Mouse (Mus musculus) heart, embryonic 15.5 days (tissue): Measurements from ENCODE around the gene St3gal5. TPM values are rescaled to one million over a fixed set of nuclear protein-coding genes. Genes with fewer than 3 reads are reported as not detected.

Experiments
- ATAC-seq: fragments of 200-750 bp; cut with Nextera tagmentation; replicated peaks from 2 replicates; pipeline ENCODE4 v1.8.0; 2017; ENCODE audit warnings: low read depth, moderate TSS enrichment; ENCODE audit not compliant: insufficient number of reproducible peaks, insufficient read depth, low FRiP score
- H3K27ac ChIP-seq: fragments of 300-500 bp; sonication (generic); 2 replicates; pipeline ENCODE4 v1.5.1; 2015; ENCODE audit warnings: mild to moderate bottlenecking, inconsistent platforms
- H3K27me3 ChIP-seq: fragments of 300-500 bp; sonication (generic); 2 replicates; pipeline ENCODE4 v1.6.1; 2015; ENCODE audit warnings: inconsistent platforms
- H3K36me3 ChIP-seq: fragments of 300-500 bp; sonication (generic); 2 replicates; pipeline ENCODE4 v1.6.1; 2015; ENCODE audit warnings: mild to moderate bottlenecking, inconsistent platforms
- H3K4me1 ChIP-seq: fragments of 300-500 bp; sonication (generic); replicated peaks from 2 replicates; pipeline ENCODE4 v1.6.1; 2015; ENCODE audit warnings: inconsistent platforms
- H3K4me2 ChIP-seq: fragments of 300-500 bp; sonication (generic); 2 replicates; pipeline ENCODE4 v1.6.1; 2015; ENCODE audit warnings: inconsistent platforms, mild to moderate bottlenecking, moderate library complexity
- H3K4me3 ChIP-seq: fragments of 300-500 bp; sonication (generic); 2 replicates; pipeline ENCODE4 v1.5.1; 2015; ENCODE audit warnings: mild to moderate bottlenecking, inconsistent platforms
- H3K9ac ChIP-seq: fragments of 300-500 bp; sonication (generic); 2 replicates; pipeline ENCODE4 v1.6.1; 2015; ENCODE audit warnings: mild to moderate bottlenecking, inconsistent platforms
- H3K9me3 ChIP-seq: fragments of 300-500 bp; sonication (generic); replicated peaks from 2 replicates; pipeline ENCODE4 v1.6.1; 2016; ENCODE audit warnings: inconsistent platforms
- WGBS: fragments of 180-500 bp; shearing (Covaris S2); methylation state at CpG from one replicate; pipeline ENCODE4 v1.1.7; 2015; ENCODE audit warnings: mixed read lengths; 5-methylcytosine and 5-hydroxymethylcytosine counted together
- polyA plus RNA-seq: library from polyadenylated mRNA; unstranded; fragments of >200 nt; fragmentation: Nextera tagmentation; extraction: Ambion mirVana; gene quantifications from 2 replicates; pipeline ENCODE4 v1.2.1, GENCODE M21; 2015

The St3gal5 gene
- polyA plus RNA-seq, 1 experiment from 2014 or later, result 43.3 TPM

DNA sequence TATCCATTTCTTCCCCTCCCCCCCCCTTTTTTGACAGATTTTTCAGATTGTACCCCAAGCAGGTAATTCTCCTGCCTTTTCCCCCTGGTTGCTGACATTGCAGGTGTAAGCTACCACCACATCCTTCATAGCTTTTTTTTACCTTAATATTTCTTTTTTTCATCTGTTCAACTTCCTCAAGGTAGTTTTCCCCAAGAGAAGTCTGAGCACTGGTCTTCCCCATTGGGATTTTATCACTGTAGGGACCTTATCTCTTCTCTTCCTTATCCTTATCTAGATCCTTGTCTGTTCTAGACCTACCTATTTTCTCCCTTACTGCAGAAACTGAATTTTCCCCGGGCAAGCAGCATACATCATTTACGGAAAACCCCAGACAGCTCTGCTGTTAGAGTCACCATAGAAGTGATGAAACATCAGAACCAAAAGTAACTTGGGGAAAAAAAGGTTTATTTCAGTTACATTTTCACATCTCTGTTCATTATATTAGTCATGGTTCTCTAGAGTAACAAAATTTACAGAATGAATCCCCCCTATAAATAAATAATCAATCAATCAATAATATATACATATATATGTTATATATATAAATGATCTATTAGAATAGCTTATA is 15.8 kb downstream of the St3gal5 start:
- 77% methylated on average over 2 of the region's 2 CpGs for WGBS
- no peak for ATAC-seq
- Histone ChIP-seq H3K4me1 (peaks cover 32% of the 10 kb centered on the region), H3K27me3 (no peaks in the 10 kb centered on the region), H3K4me3 (no peak overlapping the region), H3K9me3 (no peaks in the 10 kb centered on the region), H3K27ac (no peak overlapping the region), H3K4me2 (no peak overlapping the region), H3K36me3 (no peaks in the 10 kb centered on the region), H3K9ac (no peak overlapping the region)

GRCm38 (mm10) chr6:72114902-72115301 is 17.5 kb downstream of the St3gal5 start:
- no peak overlapping the region for H3K27ac ChIP-seq
- H3K27me3 ChIP-seq, result no peaks in the 10 kb centered on the region
- H3K4me2 ChIP-seq, result no peak overlapping the region
- H3K36me3 ChIP-seq, result no peaks in the 10 kb centered on the region
- no peak for ATAC-seq
- H3K4me3 ChIP-seq, result no peak overlapping the region
- WGBS, result 53% methylated on average over 7 of the region's 7 CpGs
- no peaks in the 10 kb centered on the region for H3K9me3 ChIP-seq
- no peak overlapping the region for H3K9ac ChIP-seq
- H3K4me1 ChIP-seq, result peaks cover 21% of the 10 kb centered on the region

GRCm38 (mm10) chr6:72117322-72117968 is 20.1 kb downstream of the St3gal5 start:
- Histone ChIP-seq H3K4me3 (no peak overlapping the region), H3K9ac (no peak overlapping the region), H3K27ac (no peak overlapping the region), H3K36me3 (no peaks in the 10 kb centered on the region), H3K27me3 (no peaks in the 10 kb centered on the region), H3K4me2 (no peak overlapping the region), H3K9me3 (no peaks in the 10 kb centered on the region), H3K4me1 (peaks cover 18% of the 10 kb centered on the region)
- 60% methylated on average over 8 of the region's 8 CpGs for WGBS
- ATAC-seq, result no peak

DNA sequence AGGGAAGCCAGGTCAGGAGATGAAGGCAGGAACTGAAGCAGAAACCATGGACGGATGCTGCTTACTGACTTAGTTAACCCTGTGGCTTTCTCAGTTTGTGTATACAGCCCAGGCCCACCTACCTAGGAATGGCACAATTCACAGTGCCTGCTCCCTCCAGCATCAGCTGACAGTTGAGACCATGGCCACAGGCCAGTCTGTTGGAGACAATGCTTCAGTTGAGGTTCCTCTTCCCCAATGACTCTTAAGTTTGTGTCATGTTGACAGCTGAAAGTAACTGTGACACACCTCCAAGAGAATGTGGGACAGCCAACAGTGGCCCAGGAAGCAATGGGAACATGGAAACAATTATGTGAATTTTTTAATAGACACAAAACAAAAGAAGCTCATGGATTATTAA is 22.5 kb downstream of the St3gal5 start:
- ATAC-seq, result no peak
- Histone ChIP-seq H3K4me3 (no peak overlapping the region), H3K4me1 (peaks cover 7% of the 10 kb centered on the region), H3K27ac (no peak overlapping the region), H3K9me3 (no peaks in the 10 kb centered on the region), H3K27me3 (no peaks in the 10 kb centered on the region), H3K4me2 (no peak overlapping the region), H3K36me3 (no peaks in the 10 kb centered on the region), H3K9ac (no peak overlapping the region)
- WGBS, result 86% methylated on average over 1 of the region's 1 CpGs

GRCm38 (mm10) chr6:72121301-72121700 is 23.9 kb downstream of the St3gal5 start:
- Histone ChIP-seq H3K9me3 (no peaks in the 10 kb centered on the region), H3K4me3 (no peak overlapping the region), H3K9ac (no peak overlapping the region), H3K4me1 (peaks cover 5% of the 10 kb centered on the region; the same call in 1 of the 2 replicates), H3K4me2 (no peak overlapping the region), H3K27ac (no peak overlapping the region), H3K27me3 (no peaks in the 10 kb centered on the region), H3K36me3 (no peaks in the 10 kb centered on the region)
- 38% methylated on average over 3 of the region's 3 CpGs for whole genome bisulfite sequencing
- ATAC-seq, result no peak

GRCm38 (mm10) chr6:72122515-72122914 is 25.1 kb downstream of the St3gal5 start:
- Histone ChIP-seq H3K4me2 (no peak overlapping the region), H3K27me3 (no peaks in the 10 kb centered on the region), H3K9ac (no peak overlapping the region), H3K36me3 (no peaks in the 10 kb centered on the region), H3K9me3 (no peaks in the 10 kb centered on the region), H3K4me1 (peaks cover under 1% of the 10 kb centered on the region; the same call in 1 of the 2 replicates), H3K4me3 (no peak overlapping the region), H3K27ac (no peak overlapping the region)
- no peak for ATAC-seq
- WGBS, result 79% methylated on average over 5 of the region's 5 CpGs

DNA sequence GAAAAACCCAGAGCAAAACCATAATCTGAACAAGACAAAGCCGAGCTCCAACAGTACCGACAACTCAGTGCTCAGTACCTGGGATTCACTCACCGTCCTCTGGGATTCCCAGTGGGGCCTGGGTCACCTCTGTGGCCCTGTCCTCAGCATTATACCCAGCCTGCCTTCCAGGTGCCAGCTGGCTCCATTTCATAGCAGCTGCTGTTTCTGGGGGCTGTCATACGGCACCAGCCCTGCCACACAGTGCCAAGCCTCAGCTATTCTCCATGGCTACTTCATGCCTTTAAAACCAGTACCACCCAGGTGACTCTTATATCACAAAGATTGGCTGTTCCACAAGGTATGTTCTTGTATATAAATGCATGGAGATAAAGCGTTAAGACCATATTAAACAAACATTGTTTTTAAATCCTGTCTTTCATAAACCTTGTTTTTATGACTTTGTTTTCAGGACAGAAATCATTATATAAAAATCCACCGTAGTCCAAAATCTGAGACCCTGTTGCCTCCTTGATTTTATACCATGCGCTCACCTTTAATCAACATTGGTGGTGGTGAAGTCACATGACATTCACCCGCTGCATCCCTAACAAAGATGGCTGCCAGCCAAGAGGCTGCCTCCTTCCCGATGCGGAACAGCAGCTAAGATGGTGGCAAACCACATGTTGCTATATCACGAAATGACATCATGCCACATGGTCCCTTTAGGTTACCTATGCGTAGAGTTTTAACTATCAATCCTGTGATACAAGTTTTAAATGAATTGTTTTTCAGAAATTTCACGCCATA is 27.1 kb downstream of the St3gal5 start:
- no peaks in the 10 kb centered on the region for H3K4me1 ChIP-seq
- ATAC-seq, result no peak
- H3K9ac ChIP-seq, result no peak overlapping the region
- no peaks in the 10 kb centered on the region for H3K9me3 ChIP-seq
- no peak overlapping the region for H3K4me3 ChIP-seq
- no peaks in the 10 kb centered on the region for H3K27me3 ChIP-seq
- WGBS, result 90% methylated on average over 13 of the region's 13 CpGs
- H3K36me3 ChIP-seq, result peaks cover 5% of the 10 kb centered on the region; the same call in 1 of the 2 replicates
- no peak overlapping the region for H3K4me2 ChIP-seq
- no peak overlapping the region for H3K27ac ChIP-seq

DNA sequence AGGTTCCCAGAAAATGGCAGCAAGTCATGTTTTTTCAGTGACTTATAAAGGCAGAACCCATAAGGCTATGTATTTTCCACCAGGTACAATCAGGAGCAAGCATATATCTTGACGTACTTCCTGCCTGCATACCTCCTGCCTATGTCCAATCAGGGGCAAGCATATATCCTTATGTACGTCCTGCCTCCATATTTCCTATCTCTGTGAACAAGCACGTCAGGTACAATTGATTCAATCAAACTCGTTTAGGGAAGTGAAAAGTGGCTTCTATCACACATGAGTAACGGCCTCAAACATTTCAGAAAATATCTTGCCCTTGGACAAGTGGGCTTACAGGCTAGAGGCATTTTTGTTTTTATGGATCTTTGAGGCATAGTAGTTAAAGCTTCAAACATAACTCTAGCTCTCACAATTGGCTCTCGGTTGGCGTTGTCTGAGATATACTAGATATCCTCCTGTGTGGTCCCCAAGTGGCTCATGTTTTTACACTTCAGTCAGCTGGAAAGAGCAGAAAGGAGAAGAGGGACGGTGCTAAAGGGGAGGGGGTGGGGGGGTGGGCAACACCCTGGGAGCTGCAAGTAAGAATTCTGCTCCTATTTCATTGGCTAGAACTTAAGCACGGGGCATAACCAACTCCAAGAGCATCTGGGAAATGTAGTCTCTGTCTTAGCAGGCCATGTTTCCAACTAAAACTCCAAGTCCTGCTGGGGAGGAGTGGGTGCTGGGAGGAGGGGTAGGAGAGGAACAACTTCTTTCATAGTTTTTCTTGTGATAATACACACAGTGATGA is 28.9 kb downstream of the St3gal5 start:
- no peak overlapping the region for H3K4me2 ChIP-seq
- 69% methylated on average over 9 of the region's 9 CpGs for WGBS
- H3K4me1 ChIP-seq, result no peaks in the 10 kb centered on the region
- no peaks in the 10 kb centered on the region for H3K27me3 ChIP-seq
- H3K27ac ChIP-seq, result no peak overlapping the region
- no peaks in the 10 kb centered on the region for H3K9me3 ChIP-seq
- peaks cover 11% of the 10 kb centered on the region for H3K36me3 ChIP-seq
- H3K9ac ChIP-seq, result no peak overlapping the region
- no peak overlapping the region for H3K4me3 ChIP-seq
- no peak for ATAC-seq

- Histone ChIP-seq H3K9ac (no peak overlapping the region), H3K4me2 (no peak overlapping the region), H3K27ac (no peak overlapping the region), H3K27me3 (no peaks in the 10 kb centered on the region), H3K4me3 (no peak overlapping the region), H3K9me3 (no peaks in the 10 kb centered on the region), H3K36me3 (peaks cover 35% of the 10 kb centered on the region), H3K4me1 (peaks cover 10% of the 10 kb centered on the region)
- ATAC-seq, result no peak
- WGBS, result 77% methylated on average over 6 of the region's 6 CpGs
These were observed 32.7 kb downstream of the St3gal5 start for GRCm38 (mm10) chr6:72130056-72130455.

- no peak overlapping the region for H3K9ac ChIP-seq
- WGBS, result 91% methylated on average over 8 of the region's 8 CpGs
- H3K9me3 ChIP-seq, result no peaks in the 10 kb centered on the region
- H3K27ac ChIP-seq, result no peak overlapping the region
- no peak for ATAC-seq
- no peaks in the 10 kb centered on the region for H3K27me3 ChIP-seq
- peaks cover 35% of the 10 kb centered on the region for H3K36me3 ChIP-seq
- no peak overlapping the region for H3K4me3 ChIP-seq
- no peak overlapping the region for H3K4me2 ChIP-seq
- H3K4me1 ChIP-seq, result peaks cover 11% of the 10 kb centered on the region
These were observed 35.4 kb downstream of the St3gal5 start for GRCm38 (mm10) chr6:72132671-72133214.
